Mouse (Mus musculus) kidney, embryonic 15.5 days (tissue): Measurements from ENCODE around the gene Stat5a. TPM values are rescaled to one million over a fixed set of nuclear protein-coding genes. Genes with fewer than 3 reads are reported as not detected.
A peak's percentile ranks its signal among the peaks of the same experiment; 100 is the strongest.

Source experiments
- ATAC-seq: fragments of 200-750 bp; cut with Nextera tagmentation; replicated peaks from 2 replicates; pipeline ENCODE4 v1.8.0; 2017; ENCODE audit warnings: moderate TSS enrichment; ENCODE audit not compliant: low FRiP score
- H3K27ac ChIP-seq: fragments of 300-500 bp; sonication (generic); 2 replicates; pipeline ENCODE4 v1.5.1; 2015; ENCODE audit warnings: mild to moderate bottlenecking, inconsistent platforms
- H3K27me3 ChIP-seq: fragments of 300-500 bp; sonication (generic); 2 replicates; pipeline ENCODE4 v1.6.1; 2015; ENCODE audit warnings: inconsistent platforms
- H3K36me3 ChIP-seq: fragments of 300-500 bp; sonication (generic); 2 replicates; pipeline ENCODE4 v1.6.1; 2015; ENCODE audit warnings: inconsistent platforms
- H3K4me1 ChIP-seq: fragments of 300-500 bp; sonication (generic); 2 replicates; pipeline ENCODE4 v1.6.1; 2015; ENCODE audit warnings: inconsistent platforms
- H3K4me2 ChIP-seq: fragments of 300-500 bp; sonication (generic); 2 replicates; pipeline ENCODE4 v1.6.1; 2015; ENCODE audit warnings: moderate library complexity, mild to moderate bottlenecking, inconsistent platforms
- H3K4me3 ChIP-seq: fragments of 300-500 bp; sonication (generic); replicated peaks from 2 replicates; pipeline ENCODE4 v1.5.1; 2015; ENCODE audit warnings: mild to moderate bottlenecking, inconsistent platforms
- H3K9ac ChIP-seq: fragments of 300-500 bp; sonication (generic); 2 replicates; pipeline ENCODE4 v1.6.1; 2015; ENCODE audit warnings: mild to moderate bottlenecking, inconsistent platforms
- H3K9me3 ChIP-seq: fragments of 300-500 bp; sonication (generic); replicated peaks from 2 replicates; pipeline ENCODE4 v1.6.1; 2016; ENCODE audit warnings: inconsistent platforms
- WGBS: fragments of 180-500 bp; shearing (Covaris S2); methylation state at CpG from one replicate; pipeline ENCODE4 v1.1.7; 2015; ENCODE audit warnings: mixed read lengths; 5-methylcytosine and 5-hydroxymethylcytosine counted together
- polyA plus RNA-seq: library from polyadenylated mRNA; unstranded; fragments of >200 nt; fragmentation: Nextera tagmentation; extraction: Ambion mirVana; gene quantifications from 2 replicates; pipeline ENCODE4 v1.2.1, GENCODE M21; 2015

Stat5a gene
- polyA plus RNA-seq, 1 experiment from 2014 or later, result 3.1 TPM

GRCm38 (mm10) chr11:100822365-100822764, 36.8 kb upstream of the Stat5a start:
- peaks cover 6% of the 10 kb centered on the region for H3K4me1 ChIP-seq
- H3K27me3 ChIP-seq, result no peaks in the 10 kb centered on the region
- no peaks in the 10 kb centered on the region for H3K9me3 ChIP-seq
- H3K36me3 ChIP-seq, result no peaks in the 10 kb centered on the region
- H3K27ac ChIP-seq, result 0 out of 2 replicates have a peak overlapping the region, but pooled peaks have one; percentile 45
- ATAC-seq, result no peak
- no peak overlapping the region for H3K4me3 ChIP-seq
- WGBS, result 51% methylated on average over 12 of the region's 12 CpGs
- peak overlapping the region; percentile 32; the same call in 1 of the 2 replicates for H3K4me2 ChIP-seq
- no peak overlapping the region for H3K9ac ChIP-seq

GRCm38 (mm10) chr11:100823543-100824313, 35.4 kb upstream of the Stat5a start:
- 78% methylated on average over 8 of the region's 8 CpGs for WGBS
- no peaks in the 10 kb centered on the region for H3K9me3 ChIP-seq

GRCm38 (mm10) chr11:100824496-100824895, 34.7 kb upstream of the Stat5a start:
- H3K4me3 ChIP-seq, result no peak overlapping the region
- no peak for ATAC-seq
- H3K9me3 ChIP-seq, result no peaks in the 10 kb centered on the region
- peaks cover 6% of the 10 kb centered on the region for H3K4me1 ChIP-seq
- no peak overlapping the region for H3K9ac ChIP-seq
- H3K27ac ChIP-seq, result no peak overlapping the region
- WGBS, result 81% methylated on average over 7 of the region's 7 CpGs
- no peaks in the 10 kb centered on the region for H3K36me3 ChIP-seq
- no peaks in the 10 kb centered on the region for H3K27me3 ChIP-seq
- H3K4me2 ChIP-seq, result no peak overlapping the region

More at GRCm38 (mm10) chr11:100823543-100824313, 35.4 kb upstream of the Stat5a start:
- Histone ChIP-seq H3K27ac (no peak overlapping the region), H3K4me3 (no peak overlapping the region), H3K4me2 (no peak overlapping the region), H3K27me3 (no peaks in the 10 kb centered on the region), H3K9ac (no peak overlapping the region), H3K36me3 (no peaks in the 10 kb centered on the region), H3K4me1 (peaks cover 6% of the 10 kb centered on the region)
- ATAC-seq, result no peak

GRCm38 (mm10) chr11:100825451-100825850, 33.7 kb upstream of the Stat5a start:
- no peaks in the 10 kb centered on the region for H3K36me3 ChIP-seq
- H3K4me1 ChIP-seq, result peaks cover 6% of the 10 kb centered on the region
- no peak overlapping the region for H3K4me3 ChIP-seq
- H3K27me3 ChIP-seq, result no peaks in the 10 kb centered on the region
- 78% methylated on average over 9 of the region's 9 CpGs for WGBS
- ATAC-seq, result no peak
- no peak overlapping the region for H3K27ac ChIP-seq
- H3K9ac ChIP-seq, result no peak overlapping the region
- no peaks in the 10 kb centered on the region for H3K9me3 ChIP-seq
- no peak overlapping the region for H3K4me2 ChIP-seq

GRCm38 (mm10) chr11:100826161-100826866, 32.8 kb upstream of the Stat5a start:
- WGBS, result 73% methylated on average over 13 of the region's 13 CpGs
- Histone ChIP-seq H3K27ac (no peak overlapping the region), H3K4me2 (no peak overlapping the region), H3K4me1 (peaks cover 6% of the 10 kb centered on the region), H3K9me3 (no peaks in the 10 kb centered on the region), H3K9ac (no peak overlapping the region), H3K27me3 (no peaks in the 10 kb centered on the region), H3K4me3 (no peak overlapping the region), H3K36me3 (no peaks in the 10 kb centered on the region)
- ATAC-seq, result no peak

- no peaks in the 10 kb centered on the region for H3K36me3 ChIP-seq
- H3K9me3 ChIP-seq, result no peaks in the 10 kb centered on the region
- H3K27me3 ChIP-seq, result no peaks in the 10 kb centered on the region
- no peak for ATAC-seq
- H3K27ac ChIP-seq, result no peak overlapping the region
- 70% methylated on average over 10 of the region's 10 CpGs for WGBS
- H3K4me1 ChIP-seq, result peaks cover 14% of the 10 kb centered on the region
- H3K4me2 ChIP-seq, result no peak overlapping the region
- no peak overlapping the region for H3K9ac ChIP-seq
- H3K4me3 ChIP-seq, result no peak overlapping the region
Observed at GRCm38 (mm10) chr11:100828676-100829151, 30.4 kb upstream of the Stat5a start.

- Histone ChIP-seq H3K4me1 (peaks cover 14% of the 10 kb centered on the region), H3K36me3 (no peaks in the 10 kb centered on the region), H3K27me3 (no peaks in the 10 kb centered on the region), H3K4me2 (no peak overlapping the region), H3K27ac (no peak overlapping the region), H3K9me3 (no peaks in the 10 kb centered on the region), H3K4me3 (no peak overlapping the region), H3K9ac (no peak overlapping the region)
- ATAC-seq, result no peak
- 90% methylated on average over 12 of the region's 12 CpGs for WGBS
Observed at GRCm38 (mm10) chr11:100829691-100830090, 29.5 kb upstream of the Stat5a start.

- WGBS, result 72% methylated on average over 10 of the region's 10 CpGs
- no peaks in the 10 kb centered on the region for H3K9me3 ChIP-seq
- no peaks in the 10 kb centered on the region for H3K36me3 ChIP-seq
Observed at GRCm38 (mm10) chr11:100831396-100831795, 27.8 kb upstream of the Stat5a start.

GRCm38 (mm10) chr11:100833466-100833865, 25.7 kb upstream of the Stat5a start:
- no peak overlapping the region for H3K27ac ChIP-seq
- H3K9ac ChIP-seq, result no peak overlapping the region
- ATAC-seq, result no peak
- no peaks in the 10 kb centered on the region for H3K36me3 ChIP-seq
- H3K4me2 ChIP-seq, result no peak overlapping the region
- whole genome bisulfite sequencing, result 60% methylated on average over 7 of the region's 7 CpGs
- H3K4me3 ChIP-seq, result no peak overlapping the region
- H3K27me3 ChIP-seq, result no peaks in the 10 kb centered on the region
- peaks cover 14% of the 10 kb centered on the region for H3K4me1 ChIP-seq
- H3K9me3 ChIP-seq, result no peaks in the 10 kb centered on the region

More at GRCm38 (mm10) chr11:100831396-100831795, 27.8 kb upstream of the Stat5a start:
- no peak overlapping the region for H3K27ac ChIP-seq
- H3K4me3 ChIP-seq, result no peak overlapping the region
- no peak for ATAC-seq
- no peak overlapping the region for H3K9ac ChIP-seq
- no peak overlapping the region for H3K4me2 ChIP-seq
- H3K4me1 ChIP-seq, result peaks cover 14% of the 10 kb centered on the region
- no peaks in the 10 kb centered on the region for H3K27me3 ChIP-seq

GRCm38 (mm10) chr11:100836923-100837702, 22.0 kb upstream of the Stat5a start:
- Histone ChIP-seq H3K4me2 (no peak overlapping the region), H3K9me3 (no peaks in the 10 kb centered on the region), H3K36me3 (no peaks in the 10 kb centered on the region), H3K27me3 (no peaks in the 10 kb centered on the region), H3K27ac (no peak overlapping the region), H3K9ac (no peak overlapping the region), H3K4me3 (no peak overlapping the region), H3K4me1 (peaks cover 18% of the 10 kb centered on the region)
- ATAC-seq, result no peak
- WGBS, result 85% methylated on average over 9 of the region's 9 CpGs

GRCm38 (mm10) chr11:100838894-100839293, 20.3 kb upstream of the Stat5a start:
- 95% methylated on average over 9 of the region's 9 CpGs for WGBS
- Histone ChIP-seq H3K9ac (no peak overlapping the region), H3K27me3 (no peaks in the 10 kb centered on the region)

GRCm38 (mm10) chr11:100839523-100839922, 19.6 kb upstream of the Stat5a start:
- H3K4me2 ChIP-seq, result no peak overlapping the region
- no peak overlapping the region for H3K27ac ChIP-seq
- ATAC-seq, result no peak
- H3K9ac ChIP-seq, result no peak overlapping the region
- no peak overlapping the region for H3K4me3 ChIP-seq
- no peaks in the 10 kb centered on the region for H3K27me3 ChIP-seq
- no peaks in the 10 kb centered on the region for H3K9me3 ChIP-seq
- no peaks in the 10 kb centered on the region for H3K36me3 ChIP-seq
- 62% methylated on average over 8 of the region's 8 CpGs for WGBS
- H3K4me1 ChIP-seq, result peaks cover 5% of the 10 kb centered on the region

More at GRCm38 (mm10) chr11:100838894-100839293, 20.3 kb upstream of the Stat5a start:
- H3K9me3 ChIP-seq, result no peaks in the 10 kb centered on the region
- peaks cover 5% of the 10 kb centered on the region for H3K4me1 ChIP-seq
- H3K4me3 ChIP-seq, result no peak overlapping the region
- H3K36me3 ChIP-seq, result no peaks in the 10 kb centered on the region
- no peak overlapping the region for H3K27ac ChIP-seq
- no peak overlapping the region for H3K4me2 ChIP-seq
- ATAC-seq, result no peak
